Mouse (Mus musculus): ENCODE measurements at regions not wholly inside any gene's neighbourhood (a gene's known extent, or its start where the extent isn't known, plus 50 kb on each side); places are given as distances from the start of the nearest gene placed in this dataset.

DNA sequence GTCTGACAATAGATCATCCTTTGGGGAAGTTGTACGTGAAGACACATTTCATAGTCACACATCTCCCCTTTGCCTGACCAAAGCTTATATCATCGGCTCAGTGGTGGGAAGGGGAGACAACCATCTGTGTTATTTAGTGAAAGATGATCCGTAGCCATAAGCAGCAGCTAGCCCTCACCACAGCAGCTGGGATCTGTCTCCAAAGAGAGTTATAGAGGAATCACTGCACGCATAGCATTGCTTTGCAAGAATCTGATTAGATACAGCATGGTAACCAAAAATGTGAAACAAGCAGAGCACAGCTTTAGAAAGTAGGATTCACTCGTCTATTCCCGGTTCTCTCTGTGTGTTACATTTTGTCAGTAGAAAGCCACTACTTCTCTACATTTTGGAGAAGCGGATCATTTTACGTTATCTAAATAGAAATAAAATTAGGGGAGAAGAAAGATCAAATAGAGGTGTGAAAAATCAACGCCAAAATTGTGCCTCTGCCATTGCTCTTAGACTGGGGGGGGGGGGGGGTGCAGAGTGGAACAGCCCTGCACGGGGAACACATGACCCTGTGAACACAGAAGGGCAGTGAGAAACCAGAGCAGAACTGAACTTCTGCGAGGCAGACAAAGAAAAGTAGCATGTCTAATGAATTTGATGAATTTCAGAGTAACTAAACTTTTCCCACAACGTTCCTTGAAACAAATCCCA lies 108.7 kb upstream of the Acvr2a start:
- Histone ChIP-seq H3K9me3 (ENCODE audit: low read depth, low read length) (no peaks in the 10 kb centered on the region), H3K27ac (ENCODE audit: low read depth) (peak overlapping the region; percentile 0), H3K4me3 (ENCODE audit: low read depth, low read length) (no peak overlapping the region), H3K27me3 (ENCODE audit: insufficient read depth, low read length) (no peaks in the 10 kb centered on the region), H3K4me1 (ENCODE audit: insufficient read depth) (0 out of 2 replicates have a peak, but pooled peaks cover 5% of the 10 kb centered on the region), H3K36me3 (ENCODE audit: insufficient read depth) (no peaks in the 10 kb centered on the region), H3K9ac (no peak overlapping the region), H3K4me2 (peak overlapping the region; percentile 11; the same call in 1 of the 2 replicates)
- ATAC-seq (ENCODE audit: insufficient read depth) (peak; percentile 94), DNase-seq (peak; percentile 77)
- TF ChIP-seq CTCF (IDR thresholded peaks at IDR 0.05; ENCODE audit: low read depth) = no peak
- WGBS = 36% methylated on average over 12 of the region's 12 CpGs

DNA sequence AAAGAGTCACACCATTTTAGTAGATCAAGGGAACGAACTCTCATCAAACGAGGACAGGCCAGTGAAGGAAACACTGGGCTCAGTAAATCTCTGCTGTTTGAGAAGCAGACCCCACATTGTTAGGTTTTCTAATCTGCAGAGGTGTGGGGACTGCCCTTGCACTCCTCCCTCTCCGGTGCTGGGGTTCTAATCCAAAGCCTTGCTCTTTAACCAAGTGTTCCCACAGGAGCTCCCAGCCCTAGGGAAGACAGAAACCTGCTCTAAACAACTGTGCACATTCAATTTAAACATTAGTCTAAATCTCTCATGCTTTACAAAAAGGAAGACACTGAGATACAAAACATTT lies 108.1 kb upstream of the Acvr2a start:
- no peak for ATAC-seq (ENCODE audit: insufficient read depth)

DNA sequence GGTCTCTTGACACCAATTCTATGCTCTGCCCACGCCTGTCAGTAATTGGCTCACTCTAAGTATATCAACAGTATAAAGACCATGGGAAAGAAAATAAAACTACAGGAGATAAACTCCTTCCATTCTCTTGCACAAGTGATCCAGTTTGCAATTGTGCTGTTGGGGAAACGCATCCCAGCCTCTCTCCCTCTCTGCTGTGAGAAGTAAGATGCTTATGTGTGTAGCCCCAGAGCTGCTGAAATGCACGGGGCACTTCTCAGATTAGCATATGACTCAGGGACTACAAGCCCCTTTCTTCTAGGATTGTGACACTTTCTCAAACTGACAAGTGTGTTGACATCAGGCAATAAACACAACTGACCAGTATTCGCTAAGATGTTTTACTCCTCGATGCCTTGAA lies 107.7 kb upstream of the Acvr2a start:
- H3K27ac ChIP-seq (ENCODE audit: low read depth) = no peak overlapping the region
- H3K36me3 ChIP-seq (ENCODE audit: insufficient read depth) = no peaks in the 10 kb centered on the region
- H3K4me1 ChIP-seq (ENCODE audit: insufficient read depth) = 0 out of 2 replicates have a peak, but pooled peaks cover 5% of the 10 kb centered on the region
- H3K9ac ChIP-seq = no peak overlapping the region
- peak; percentile 28 for DNase-seq
- 30% methylated on average over 5 of the region's 5 CpGs for WGBS
- no peak for TF ChIP-seq CTCF (IDR thresholded peaks at IDR 0.05; ENCODE audit: low read depth)
- no peak for ATAC-seq (ENCODE audit: insufficient read depth)
- no peaks in the 10 kb centered on the region for H3K27me3 ChIP-seq (ENCODE audit: insufficient read depth, low read length)
- no peak overlapping the region for H3K4me2 ChIP-seq
- H3K4me3 ChIP-seq (ENCODE audit: low read depth, low read length) = no peak overlapping the region
- H3K9me3 ChIP-seq (ENCODE audit: low read depth, low read length) = no peaks in the 10 kb centered on the region

More for the DNA sequence above, 108.1 kb upstream of the Acvr2a start:
- no peak overlapping the region for H3K4me2 ChIP-seq
- TF ChIP-seq CTCF (IDR thresholded peaks at IDR 0.05; ENCODE audit: low read depth) = no peak
- no peak for DNase-seq
- H3K4me3 ChIP-seq (ENCODE audit: low read depth, low read length) = no peak overlapping the region
- WGBS = 50% methylated on average over 3 of the region's 3 CpGs
- peak overlapping the region; percentile 0; the same call in 1 of the 2 replicates for H3K27ac ChIP-seq (ENCODE audit: low read depth)
- no peaks in the 10 kb centered on the region for H3K9me3 ChIP-seq (ENCODE audit: low read depth, low read length)
- 0 out of 2 replicates have a peak, but pooled peaks cover 5% of the 10 kb centered on the region for H3K4me1 ChIP-seq (ENCODE audit: insufficient read depth)
- H3K36me3 ChIP-seq (ENCODE audit: insufficient read depth) = no peaks in the 10 kb centered on the region
- H3K9ac ChIP-seq = no peak overlapping the region
- no peaks in the 10 kb centered on the region for H3K27me3 ChIP-seq (ENCODE audit: insufficient read depth, low read length)

DNA sequence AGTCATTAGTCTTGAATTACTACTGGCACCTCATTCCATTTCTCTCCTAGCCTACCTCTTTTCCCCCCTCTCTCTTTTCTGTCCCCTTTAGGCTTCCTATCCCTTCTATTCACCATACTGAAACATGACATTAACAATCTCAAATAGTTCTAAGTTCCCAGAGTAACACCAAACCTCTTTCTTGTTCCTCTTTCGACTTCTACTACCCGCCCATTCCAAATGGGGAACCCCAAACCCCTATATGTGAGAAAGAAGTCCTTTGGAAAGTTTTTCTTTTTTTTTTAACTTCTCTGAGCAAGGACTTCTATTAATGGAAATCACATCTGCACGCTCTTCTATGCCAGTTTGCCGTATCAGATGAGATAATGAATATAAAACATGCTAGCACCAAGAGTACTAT lies 97.7 kb upstream of the Acvr2a start:
- ATAC-seq (ENCODE audit: insufficient read depth) (no peak), DNase-seq (no peak)
- H3K4me3 ChIP-seq (ENCODE audit: low read depth, low read length) = no peak overlapping the region
- no peaks in the 10 kb centered on the region for H3K27me3 ChIP-seq (ENCODE audit: insufficient read depth, low read length)
- H3K9ac ChIP-seq = no peak overlapping the region
- no peak overlapping the region for H3K4me2 ChIP-seq
- no peak for TF ChIP-seq CTCF (IDR thresholded peaks at IDR 0.05; ENCODE audit: low read depth)
- 85% methylated on average over 4 of the region's 4 CpGs for WGBS
- no peaks in the 10 kb centered on the region for H3K9me3 ChIP-seq (ENCODE audit: low read depth, low read length)
- H3K27ac ChIP-seq (ENCODE audit: low read depth) = no peak overlapping the region
- no peaks in the 10 kb centered on the region for H3K4me1 ChIP-seq (ENCODE audit: insufficient read depth)
- no peaks in the 10 kb centered on the region for H3K36me3 ChIP-seq (ENCODE audit: insufficient read depth)

DNA sequence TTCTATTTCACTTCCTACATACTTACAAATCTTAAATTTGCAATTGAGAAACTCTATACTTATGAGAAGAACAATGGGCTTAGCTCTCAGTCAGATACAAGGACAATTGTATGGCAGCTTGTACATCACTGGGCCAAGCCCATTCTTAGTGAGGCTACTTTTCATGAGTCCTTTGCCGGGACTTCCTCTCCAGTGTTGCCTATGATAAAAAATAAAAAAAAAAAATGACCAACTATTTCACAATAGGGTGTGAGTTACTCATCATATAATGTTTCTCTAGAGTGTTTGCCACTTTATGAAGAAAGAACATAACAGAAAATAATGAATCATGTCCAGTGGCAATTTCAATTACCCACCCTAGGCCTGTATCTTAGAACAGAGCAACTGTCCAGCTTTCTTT lies 96.1 kb upstream of the Acvr2a start:
- WGBS = 74% methylated on average over 1 of the region's 1 CpGs
- no peaks in the 10 kb centered on the region for H3K9me3 ChIP-seq (ENCODE audit: low read depth, low read length)
- no peak overlapping the region for H3K4me2 ChIP-seq
- H3K27ac ChIP-seq (ENCODE audit: low read depth) = no peak overlapping the region
- DNase-seq (no peak), ATAC-seq (ENCODE audit: insufficient read depth) (no peak)
- no peaks in the 10 kb centered on the region for H3K27me3 ChIP-seq (ENCODE audit: insufficient read depth, low read length)
- no peaks in the 10 kb centered on the region for H3K36me3 ChIP-seq (ENCODE audit: insufficient read depth)
- TF ChIP-seq CTCF (IDR thresholded peaks at IDR 0.05; ENCODE audit: low read depth) = no peak
- no peaks in the 10 kb centered on the region for H3K4me1 ChIP-seq (ENCODE audit: insufficient read depth)
- no peak overlapping the region for H3K4me3 ChIP-seq (ENCODE audit: low read depth, low read length)
- H3K9ac ChIP-seq = no peak overlapping the region

DNA sequence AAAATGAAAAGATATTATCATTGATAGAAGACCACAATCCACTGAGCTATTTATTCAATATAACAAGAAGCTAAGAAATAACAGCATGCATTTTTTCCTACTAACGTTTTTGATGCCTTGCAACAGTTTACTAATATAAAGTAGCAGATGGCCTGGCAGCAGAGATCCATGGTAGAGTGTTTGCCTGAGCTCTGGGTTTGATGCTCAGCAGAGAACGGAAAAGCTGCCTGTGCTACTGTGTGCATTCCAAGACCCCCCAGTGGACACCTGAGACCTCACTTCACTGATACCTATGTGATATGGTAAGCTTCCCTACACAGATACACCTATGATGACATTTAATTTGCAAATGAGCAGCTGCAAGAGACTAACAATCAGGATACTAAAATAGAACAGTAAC lies 95.6 kb upstream of the Acvr2a start:
- no peak overlapping the region for H3K4me2 ChIP-seq
- WGBS = 76% methylated on average over 2 of the region's 2 CpGs
- H3K9ac ChIP-seq = no peak overlapping the region
- no peaks in the 10 kb centered on the region for H3K36me3 ChIP-seq (ENCODE audit: insufficient read depth)
- H3K27ac ChIP-seq (ENCODE audit: low read depth) = no peak overlapping the region
- H3K27me3 ChIP-seq (ENCODE audit: insufficient read depth, low read length) = no peaks in the 10 kb centered on the region
- no peak overlapping the region for H3K4me3 ChIP-seq (ENCODE audit: low read depth, low read length)
- H3K9me3 ChIP-seq (ENCODE audit: low read depth, low read length) = no peaks in the 10 kb centered on the region
- H3K4me1 ChIP-seq (ENCODE audit: insufficient read depth) = no peaks in the 10 kb centered on the region
- TF ChIP-seq CTCF (IDR thresholded peaks at IDR 0.05; ENCODE audit: low read depth) = no peak
- DNase-seq = no peak
- ATAC-seq (ENCODE audit: insufficient read depth) = no peak

DNA sequence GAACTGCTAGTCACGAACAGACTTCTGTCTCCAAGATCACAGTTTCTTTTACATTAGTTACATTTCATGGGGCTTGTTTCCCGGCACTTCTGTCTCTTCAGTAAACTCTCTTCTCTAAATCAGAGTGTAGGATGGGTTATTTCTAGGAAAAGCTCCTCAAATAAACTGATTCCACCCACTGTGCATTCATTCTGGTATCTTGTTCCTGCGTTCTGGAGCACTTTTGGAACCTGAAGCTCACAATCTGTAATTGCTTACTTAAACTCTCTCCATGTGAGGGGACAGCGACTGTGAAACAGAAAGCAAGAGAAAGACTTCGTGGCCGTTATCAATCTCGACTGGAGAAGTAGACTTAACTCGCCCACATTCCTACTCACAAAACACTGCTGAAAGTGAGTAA lies 83.1 kb upstream of the Acvr2a start:
- H3K27me3 ChIP-seq (ENCODE audit: insufficient read depth, low read length) = no peaks in the 10 kb centered on the region
- no peak overlapping the region for H3K9ac ChIP-seq
- WGBS = 21% methylated on average over 8 of the region's 8 CpGs
- no peak overlapping the region for H3K4me2 ChIP-seq
- no peaks in the 10 kb centered on the region for H3K36me3 ChIP-seq (ENCODE audit: insufficient read depth)
- TF ChIP-seq CTCF (IDR thresholded peaks at IDR 0.05; ENCODE audit: low read depth) = no peak
- no peak overlapping the region for H3K27ac ChIP-seq (ENCODE audit: low read depth)
- DNase-seq (peak; percentile 25), ATAC-seq (ENCODE audit: insufficient read depth) (no peak)
- no peak overlapping the region for H3K4me3 ChIP-seq (ENCODE audit: low read depth, low read length)
- H3K4me1 ChIP-seq (ENCODE audit: insufficient read depth) = no peaks in the 10 kb centered on the region
- H3K9me3 ChIP-seq (ENCODE audit: low read depth, low read length) = no peaks in the 10 kb centered on the region

All from lung, embryonic 14.5 days (tissue).